Mouse (Mus musculus): ENCODE data around the gene 2310061N02Rik. TPM values are rescaled to one million over a fixed set of nuclear protein-coding genes. Genes with fewer than 3 reads are reported as not detected.
"Not testable (repeated sequence)": the region's sequence is repeated elsewhere in the genome, so short reads cannot be mapped to it uniquely, and the experiment has no call there.

The 2310061N02Rik gene
- total RNA-seq (2012; rRNA removed) (not detected in 2 replicates), polyA plus RNA-seq (2012; ENCODE audit: insufficient read depth in 1 of 2, insufficient read length in 2 of 2, low read depth in 1 of 2, low replicate concordance in 2 of 2, missing spikeins in 1 of 2) (not detected)

- no peak for DNase-seq (ENCODE audit: low read depth, low spot score)
- H3K4me3 ChIP-seq (ENCODE audit: control insufficient read depth in 1 of 2, insufficient read depth in 1 of 2, low read depth in 2 of 2, low read length in 2 of 2), result no peak within 1 kb of the TSS
These were observed at the start of gene 2310061N02Rik for GRCm38 (mm10) chr16:88707496-88708012. Gene 2310061N02Rik (minus strand): TSS chr16:88707962.

GRCm38 (mm10) chr16:88751535-88751934 lies 43.8 kb upstream of the 2310061N02Rik start, which contains the start of gene Krtap13:
Gene Krtap13 (minus strand): TSS chr16:88751635.
- not testable (repeated sequence) for H3K27me3 ChIP-seq (ENCODE audit: control insufficient read depth in 1 of 2, insufficient read depth in 2 of 2, low read length in 2 of 2); H3K4me3 ChIP-seq (ENCODE audit: control insufficient read depth in 1 of 2, insufficient read depth in 1 of 2, low read depth in 2 of 2, low read length in 2 of 2); H3K79me2 ChIP-seq (ENCODE audit: control insufficient read depth, insufficient read depth, low read length, poor library complexity); H3K27ac ChIP-seq (ENCODE audit: control insufficient read depth, low read depth, low read length); H3K36me3 ChIP-seq (ENCODE audit: control insufficient read depth in 1 of 2, insufficient read depth in 2 of 2, low read length in 2 of 2); H3K9me3 ChIP-seq (replicated peaks; ENCODE audit: insufficient read depth, low read length); H3K9ac ChIP-seq (ENCODE audit: control insufficient read depth, low read depth, low read length, poor library complexity, severe bottlenecking); H3K4me1 ChIP-seq (ENCODE audit: control insufficient read depth in 1 of 2, insufficient read depth in 2 of 2, low read length in 2 of 2); DNase-seq (ENCODE audit: low read depth, low spot score)

More at GRCm38 (mm10) chr16:88707496-88708012, at the start of gene 2310061N02Rik:
- Histone ChIP-seq H3K4me1 (ENCODE audit: control insufficient read depth in 1 of 2, insufficient read depth in 2 of 2, low read length in 2 of 2) (no peaks in the 10 kb centered on the region), H3K27me3 (ENCODE audit: control insufficient read depth in 1 of 2, insufficient read depth in 2 of 2, low read length in 2 of 2) (no peaks in the 10 kb centered on the region), H3K9ac (ENCODE audit: control insufficient read depth, low read depth, low read length, poor library complexity, severe bottlenecking) (no peak within 1 kb of the TSS), H3K9me3 (replicated peaks; ENCODE audit: insufficient read depth, low read length) (no peaks in the 10 kb centered on the region), H3K36me3 (ENCODE audit: control insufficient read depth in 1 of 2, insufficient read depth in 2 of 2, low read length in 2 of 2) (no peaks in the 10 kb centered on the region), H3K79me2 (ENCODE audit: control insufficient read depth, insufficient read depth, low read length, poor library complexity) (no peaks in the 10 kb centered on the region), H3K27ac (ENCODE audit: control insufficient read depth, low read depth, low read length) (no peak within 1 kb of the TSS)
- TF ChIP-seq E2F4 (IDR thresholded peaks at IDR 0.05; ENCODE audit: borderline replicate concordance, low read depth, low read length) (no peak), CTCF (IDR thresholded peaks at IDR 0.05 in 2 of 3, conservative IDR thresholded peaks at IDR 0.05 in 1 of 3; ENCODE audit: control insufficient read depth in 1 of 3, insufficient read depth in 1 of 3, low read depth in 2 of 3, low read length in 3 of 3, poor library complexity in 1 of 3, severe bottlenecking in 1 of 3) (no peak), POLR2AphosphoS5 (IDR thresholded peaks at IDR 0.05; ENCODE audit: borderline replicate concordance, low read depth, low read length) (no peak), JUND (IDR thresholded peaks at IDR 0.05; ENCODE audit: low read depth, low read length) (no peak), RAD21 (IDR thresholded peaks at IDR 0.05; ENCODE audit: low read depth, low read length) (no peak)

- H3K9ac ChIP-seq (ENCODE audit: control insufficient read depth, low read depth, low read length, poor library complexity, severe bottlenecking), result no peak overlapping the region
- TF ChIP-seq MAFK (IDR thresholded peaks at IDR 0.05; ENCODE audit: borderline replicate concordance, low read depth, low read length) (no peak), ETS1 (IDR thresholded peaks at IDR 0.05; ENCODE audit: low read depth, low read length) (no peak), UBTF (IDR thresholded peaks at IDR 0.05; ENCODE audit: borderline replicate concordance, insufficient read depth, low read depth, low read length) (no peak), E2F4 (IDR thresholded peaks at IDR 0.05; ENCODE audit: borderline replicate concordance, low read depth, low read length) (no peak), POLR2AphosphoS2 (IDR thresholded peaks at IDR 0.05; ENCODE audit: low read length) (no peak), TCF12 (IDR thresholded peaks at IDR 0.05; ENCODE audit: low read depth, low read length) (no peak), ZC3H11A (IDR thresholded peaks at IDR 0.05; ENCODE audit: low read depth, low read length) (no peak), CHD1 (IDR thresholded peaks at IDR 0.05; ENCODE audit: low read depth, low read length) (no peak), TBP (IDR thresholded peaks at IDR 0.05; ENCODE audit: low read depth, low read length) (no peak), SMC3 (IDR thresholded peaks at IDR 0.05; ENCODE audit: low read depth, low read length) (no peak), EP300 (IDR thresholded peaks at IDR 0.05; ENCODE audit: low read depth in 1 of 2, low read length in 2 of 2) (no peak), CTCF (IDR thresholded peaks at IDR 0.05 in 2 of 3, conservative IDR thresholded peaks at IDR 0.05 in 1 of 3; ENCODE audit: control insufficient read depth in 1 of 3, insufficient read depth in 1 of 3, low read depth in 2 of 3, low read length in 3 of 3, poor library complexity in 1 of 3, severe bottlenecking in 1 of 3) (no peak), BHLHE40 (IDR thresholded peaks at IDR 0.05; ENCODE audit: borderline replicate concordance, low read depth, low read length) (no peak), USF1 (IDR thresholded peaks at IDR 0.05; ENCODE audit: low read depth, low read length) (no peak), GABPA (IDR thresholded peaks at IDR 0.05; ENCODE audit: low read depth, low read length) (no peak), JUND (IDR thresholded peaks at IDR 0.05; ENCODE audit: low read depth, low read length) (no peak), ZKSCAN1 (IDR thresholded peaks at IDR 0.05; ENCODE audit: low read depth, low read length) (no peak), MAX (IDR thresholded peaks at IDR 0.05; ENCODE audit: low read length) (no peak), POLR2AphosphoS5 (IDR thresholded peaks at IDR 0.05; ENCODE audit: borderline replicate concordance, low read depth, low read length) (no peak), MEF2A (IDR thresholded peaks at IDR 0.05; ENCODE audit: extremely low read depth, insufficient replicate concordance, low read depth, low read length, poor library complexity, severe bottlenecking) (no peak)
- H3K79me2 ChIP-seq (ENCODE audit: control insufficient read depth, insufficient read depth, low read length, poor library complexity), result no peaks in the 10 kb centered on the region
- no peaks in the 10 kb centered on the region for H3K9me3 ChIP-seq (replicated peaks; ENCODE audit: insufficient read depth, low read length)
- no peak overlapping the region for H3K4me3 ChIP-seq (ENCODE audit: control insufficient read depth in 1 of 2, insufficient read depth in 1 of 2, low read depth in 2 of 2, low read length in 2 of 2)
- no peak overlapping the region for H3K27ac ChIP-seq (ENCODE audit: control insufficient read depth, low read depth, low read length)
- no peaks in the 10 kb centered on the region for H3K4me1 ChIP-seq (ENCODE audit: control insufficient read depth in 1 of 2, insufficient read depth in 2 of 2, low read length in 2 of 2)
- no peaks in the 10 kb centered on the region for H3K27me3 ChIP-seq (ENCODE audit: control insufficient read depth in 1 of 2, insufficient read depth in 2 of 2, low read length in 2 of 2)
- no peak for DNase-seq (ENCODE audit: low read depth, low spot score)
- H3K36me3 ChIP-seq (ENCODE audit: control insufficient read depth in 1 of 2, insufficient read depth in 2 of 2, low read length in 2 of 2), result no peaks in the 10 kb centered on the region
These were observed 40.2 kb upstream of the 2310061N02Rik start for GRCm38 (mm10) chr16:88747943-88748342.

All from MEL (cell line).